Mouse (Mus musculus): ENCODE data around the gene Pmfbp1.

Gene Pmfbp1

GRCm38 (mm10) chr8:109586972-109587504 lies 93.2 kb downstream of the Pmfbp1 start:
- DNase-seq (ENCODE audit: inconsistent age in 2 of 2, low spot score in 1 of 2): no peak

GRCm38 (mm10) chr8:109590901-109591300 lies 97.1 kb downstream of the Pmfbp1 start:
- no peak for DNase-seq (ENCODE audit: inconsistent age in 2 of 2, low spot score in 1 of 2)

GRCm38 (mm10) chr8:109591367-109591766 lies 97.5 kb downstream of the Pmfbp1 start:
- no peak for DNase-seq (ENCODE audit: inconsistent age in 2 of 2, low spot score in 1 of 2)

- no peak for DNase-seq (ENCODE audit: inconsistent age in 2 of 2, low spot score in 1 of 2)
These were observed 98.3 kb downstream of the Pmfbp1 start for GRCm38 (mm10) chr8:109592164-109592563.
